Mouse (Mus musculus): ENCODE data around the gene Hsd11b2.

Hsd11b2 gene

DNA sequence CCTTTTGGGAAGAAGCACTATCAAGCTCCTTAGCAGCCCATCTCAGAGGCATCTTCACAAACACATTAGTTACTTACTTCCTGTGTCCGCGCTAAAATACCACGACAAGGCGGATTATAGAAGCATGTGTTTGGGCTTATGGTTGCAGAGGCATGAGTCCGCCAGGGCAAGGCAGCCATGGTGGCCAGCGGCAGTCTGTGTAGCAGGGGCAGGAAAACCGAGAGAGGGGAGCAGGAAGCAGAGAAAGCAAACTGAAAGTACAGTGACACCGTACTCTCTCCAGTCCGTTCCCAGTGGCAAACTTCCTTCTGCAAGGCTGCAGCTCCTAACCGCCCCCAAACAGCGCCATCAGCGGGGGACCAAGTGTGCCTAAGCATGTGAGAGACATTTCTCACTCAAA is 18.8 kb upstream of the Hsd11b2 start:
- no peak for TF ChIP-seq GATA4 (IDR thresholded peaks at IDR 0.05; ENCODE audit: insufficient replicate concordance, low read length)

DNA sequence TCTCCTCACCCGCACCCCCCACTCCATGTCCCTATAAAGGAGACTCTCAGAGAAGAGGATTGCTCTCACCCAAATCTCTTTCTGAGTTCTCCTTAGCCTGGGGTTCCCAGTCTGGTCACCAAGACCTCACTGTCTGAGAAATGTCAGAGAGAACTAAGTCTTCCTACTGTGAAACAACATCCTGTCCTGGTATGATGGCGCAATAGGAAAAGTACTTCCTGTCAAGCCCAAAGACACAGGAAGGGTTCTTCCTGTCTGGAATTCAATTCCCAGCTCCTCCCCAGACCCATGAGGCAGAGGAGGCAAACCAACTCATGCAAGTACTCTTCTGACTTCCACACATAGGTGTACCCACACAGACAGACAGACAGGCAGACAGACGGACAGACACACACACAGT is 13.9 kb upstream of the Hsd11b2 start:
- no peak for TF ChIP-seq GATA4 (IDR thresholded peaks at IDR 0.05; ENCODE audit: insufficient replicate concordance, low read length)

DNA sequence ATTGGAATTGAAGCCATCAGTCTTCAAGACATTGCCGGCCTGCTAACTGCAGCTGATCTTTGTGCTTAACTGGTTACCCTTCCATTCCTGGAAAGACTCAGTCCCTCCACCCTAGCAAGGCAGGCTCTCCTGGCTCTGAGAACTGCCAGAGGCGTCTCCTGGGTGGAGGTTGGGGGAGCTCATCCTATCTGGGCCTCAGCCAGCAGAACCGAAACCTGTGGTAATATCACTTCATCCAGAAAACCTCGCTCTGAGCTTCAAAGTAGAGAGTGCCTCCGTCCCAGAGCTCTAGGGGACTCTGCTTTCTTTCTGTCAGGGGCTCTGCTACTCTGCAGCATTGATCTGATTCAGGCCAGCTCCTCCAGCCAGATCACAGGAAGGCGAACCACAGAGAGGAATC is 11.6 kb upstream of the Hsd11b2 start:
- no peak for TF ChIP-seq GATA4 (IDR thresholded peaks at IDR 0.05; ENCODE audit: insufficient replicate concordance, low read length)

DNA sequence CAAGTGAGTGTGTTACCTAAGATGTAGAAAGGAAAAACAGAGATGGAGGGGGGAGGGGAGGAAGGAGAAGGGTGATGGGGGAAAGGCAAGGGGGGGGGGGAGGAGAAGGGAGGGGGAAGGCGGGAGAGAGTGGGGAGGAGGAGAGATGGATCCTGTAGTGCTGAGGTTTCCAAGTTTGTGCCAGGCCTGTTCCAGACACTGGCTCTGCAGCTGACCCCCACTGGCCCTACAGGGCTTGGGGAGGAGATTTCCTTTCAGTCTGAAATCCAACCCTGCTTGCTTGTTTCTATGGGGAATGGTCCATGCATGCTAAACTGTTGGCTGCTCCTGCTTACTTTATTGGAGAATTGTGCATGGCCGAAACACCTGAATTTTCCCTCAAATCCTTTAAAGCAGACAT is 9.8 kb upstream of the Hsd11b2 start:
- no peak for TF ChIP-seq GATA4 (IDR thresholded peaks at IDR 0.05; ENCODE audit: insufficient replicate concordance, low read length)

DNA sequence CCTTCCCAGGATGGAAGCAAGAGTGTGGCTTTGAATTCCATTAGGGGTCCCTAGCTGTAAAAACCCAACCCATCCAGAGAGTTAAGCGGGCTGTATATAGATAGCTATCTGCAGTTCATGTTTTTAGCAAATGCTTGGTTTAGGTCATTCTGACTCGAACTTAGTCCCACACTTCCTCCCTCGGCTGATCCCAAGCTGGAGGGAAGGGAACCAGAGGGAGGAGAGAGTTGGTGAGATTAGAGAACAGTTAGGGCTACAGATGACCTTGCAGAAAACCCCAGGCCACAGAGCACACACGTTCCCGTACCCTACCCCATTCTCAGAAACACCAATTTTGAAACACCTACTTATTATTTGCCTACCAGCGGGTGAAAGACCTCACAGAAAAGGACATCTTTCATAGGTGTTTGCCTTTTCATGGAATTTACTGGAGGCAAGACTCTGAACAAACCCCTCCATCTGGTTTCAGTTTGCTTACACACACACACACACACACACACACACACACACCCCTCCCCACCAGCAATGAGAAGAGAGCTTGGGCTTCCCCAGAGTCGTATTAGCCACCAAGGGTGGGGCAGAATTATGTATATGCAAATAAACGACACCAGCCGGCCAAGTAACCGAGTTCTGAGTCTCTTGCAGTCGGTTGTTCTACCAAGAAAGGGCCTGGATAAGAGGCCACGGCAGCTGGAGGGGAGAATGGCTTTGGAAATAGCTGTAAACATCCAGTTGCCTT is 8.4 kb upstream of the Hsd11b2 start:
- TF ChIP-seq GATA4 (IDR thresholded peaks at IDR 0.05; ENCODE audit: insufficient replicate concordance, low read length) = no peak

DNA sequence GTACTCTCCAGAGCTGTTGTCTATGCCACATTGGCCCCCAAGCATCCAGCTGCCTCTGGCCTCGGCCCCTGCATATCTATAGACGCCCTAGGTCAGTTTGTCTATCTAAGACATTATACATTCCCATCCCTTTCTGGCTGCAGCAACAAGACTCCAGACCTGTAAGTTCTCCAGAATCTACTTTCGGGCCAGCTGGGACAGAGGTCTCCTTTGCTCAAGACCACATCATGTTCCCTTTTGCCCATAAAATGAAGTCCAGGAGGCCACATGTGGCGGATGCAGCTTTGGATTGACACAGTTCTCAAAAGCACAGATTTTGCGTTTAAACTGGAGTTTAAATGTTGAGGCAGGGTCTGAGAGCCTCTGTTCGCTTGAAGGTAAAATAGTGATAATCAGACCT is 4.4 kb upstream of the Hsd11b2 start:
- no peak for TF ChIP-seq GATA4 (IDR thresholded peaks at IDR 0.05; ENCODE audit: insufficient replicate concordance, low read length)

DNA sequence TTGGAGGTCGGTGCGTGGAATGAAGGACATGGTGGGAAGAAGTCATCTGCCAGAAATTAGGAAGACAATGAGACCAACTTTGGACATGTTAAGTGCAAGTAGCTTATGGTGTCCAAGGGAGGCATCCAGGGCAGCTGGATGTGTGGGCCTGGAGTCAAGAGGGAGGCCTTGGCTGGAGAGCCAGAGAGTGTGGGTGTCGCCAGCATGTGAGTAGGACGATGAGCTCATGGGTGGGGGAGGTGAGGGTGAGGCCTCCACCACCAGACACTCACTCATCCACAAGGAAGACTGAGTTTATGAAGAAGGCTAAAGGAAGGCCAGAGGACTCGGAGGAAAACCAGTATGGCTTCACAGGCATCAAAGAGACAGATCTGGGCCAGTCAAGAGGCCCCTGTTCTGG is 3.9 kb upstream of the Hsd11b2 start:
- TF ChIP-seq GATA4 (IDR thresholded peaks at IDR 0.05; ENCODE audit: insufficient replicate concordance, low read length) = no peak

DNA sequence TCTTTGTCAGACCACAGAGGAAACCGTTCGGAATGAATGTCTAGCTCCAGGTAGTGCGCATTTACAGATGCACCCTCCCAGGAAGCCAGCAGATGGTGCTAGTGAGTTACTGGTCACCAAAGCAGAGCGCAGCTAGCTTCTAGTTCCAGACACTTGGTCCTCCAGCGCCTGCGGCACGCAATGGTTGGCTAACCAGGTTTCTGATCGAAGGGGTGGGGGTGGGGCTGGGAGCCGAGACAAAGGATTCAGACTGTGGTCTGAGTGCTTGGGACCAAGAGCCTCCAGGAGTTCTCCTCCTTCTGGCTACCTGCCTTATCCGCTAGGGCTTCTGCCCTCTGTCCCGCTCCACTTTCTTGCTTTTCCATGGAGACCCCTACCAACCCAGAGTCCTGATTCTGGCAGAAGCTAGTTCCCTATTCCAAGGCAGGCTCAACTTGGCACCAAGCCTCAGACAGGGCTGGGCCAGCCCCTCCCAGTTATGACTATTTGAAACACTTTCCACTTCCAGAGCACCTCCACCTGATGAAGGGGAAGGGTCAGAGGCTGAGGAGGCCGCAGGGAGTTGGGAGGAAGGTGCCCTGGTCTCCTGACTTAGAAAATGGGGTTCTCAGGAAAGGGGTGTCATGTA is 2.4 kb upstream of the Hsd11b2 start:
- TF ChIP-seq GATA4 (IDR thresholded peaks at IDR 0.05; ENCODE audit: insufficient replicate concordance, low read length) = no peak

DNA sequence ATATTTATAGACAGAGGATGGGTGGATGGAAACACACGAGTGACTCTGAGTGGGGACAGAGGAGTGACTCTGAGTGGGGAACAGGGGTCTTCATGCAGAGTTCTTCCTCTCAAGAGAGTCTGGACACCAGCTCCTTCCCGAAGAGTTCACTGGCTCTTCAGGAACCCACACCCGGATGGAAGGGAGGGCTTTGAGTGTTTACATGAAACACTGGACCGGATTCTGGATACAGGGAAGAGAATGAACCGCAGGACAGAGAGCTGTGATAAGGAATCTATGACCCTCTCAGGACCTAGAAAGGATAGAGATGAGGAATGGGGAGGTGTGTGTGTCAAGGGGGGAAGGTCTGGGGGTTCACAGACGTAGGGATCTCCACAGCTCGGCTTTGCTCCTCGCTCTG is 1.2 kb upstream of the Hsd11b2 start:
- no peak for TF ChIP-seq GATA4 (IDR thresholded peaks at IDR 0.05; ENCODE audit: insufficient replicate concordance, low read length)

DNA sequence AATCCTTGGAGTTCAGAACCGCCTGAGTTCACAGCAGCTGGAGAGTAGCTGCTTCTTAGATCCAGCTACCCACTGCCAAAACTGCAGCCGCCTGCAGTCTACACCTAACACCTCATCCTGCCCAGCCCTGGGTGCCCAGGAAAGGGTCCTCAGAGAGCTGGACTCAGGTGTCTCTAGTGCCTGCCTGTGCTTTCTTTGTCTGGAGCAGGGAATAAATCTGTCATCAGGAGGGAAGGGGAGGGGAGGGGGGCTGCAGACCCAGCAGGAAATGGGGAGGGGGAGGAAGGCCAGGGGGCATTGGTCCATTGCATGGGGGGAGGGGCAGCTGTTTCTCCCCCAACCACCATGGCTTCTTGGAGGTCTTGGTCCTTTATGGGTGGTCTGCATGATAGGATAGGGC is 1.0 kb downstream of the Hsd11b2 start:
- TF ChIP-seq GATA4 (IDR thresholded peaks at IDR 0.05; ENCODE audit: insufficient replicate concordance, low read length) = no peak

DNA sequence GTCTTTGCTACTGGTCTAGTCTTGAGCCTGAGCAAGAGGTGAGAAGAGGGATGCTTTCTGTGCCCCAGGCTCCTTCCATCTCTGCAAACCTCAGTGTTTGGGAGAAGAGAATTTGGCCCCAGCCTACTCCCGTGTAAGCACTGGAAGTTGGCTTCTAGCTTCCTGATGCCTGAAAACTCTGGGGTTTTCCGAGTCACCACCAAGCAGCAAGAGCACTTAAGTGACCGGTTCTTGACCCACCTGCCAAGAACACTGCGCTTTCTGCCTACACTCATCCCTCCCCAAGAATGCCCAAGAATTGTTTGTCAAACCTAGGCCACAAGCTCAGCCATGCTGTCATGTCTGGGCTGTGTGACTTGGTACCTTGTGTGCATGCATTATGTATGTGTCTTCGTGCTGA is 2.0 kb downstream of the Hsd11b2 start:
- no peak for TF ChIP-seq GATA4 (IDR thresholded peaks at IDR 0.05; ENCODE audit: insufficient replicate concordance, low read length)

DNA sequence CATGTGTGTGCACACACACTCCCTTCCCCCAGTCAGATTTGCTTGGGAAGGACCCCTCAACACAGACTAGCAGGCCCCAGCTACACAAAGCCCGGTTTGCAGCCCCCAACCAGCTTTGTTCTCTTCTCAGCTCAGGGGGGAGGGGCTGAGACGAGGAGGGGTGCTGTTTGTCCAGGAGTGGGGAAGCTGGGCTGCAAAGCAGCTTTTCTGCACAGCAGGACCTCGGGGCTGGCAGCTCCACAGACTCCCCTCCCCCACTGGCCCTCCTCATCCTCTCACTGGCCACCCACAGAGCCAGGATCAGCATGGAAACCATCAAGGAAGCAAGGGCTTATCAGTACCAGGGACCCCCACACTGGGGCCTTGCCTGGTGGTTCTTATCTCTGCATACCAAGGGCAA is 2.5 kb downstream of the Hsd11b2 start:
- no peak for TF ChIP-seq GATA4 (IDR thresholded peaks at IDR 0.05; ENCODE audit: insufficient replicate concordance, low read length)

DNA sequence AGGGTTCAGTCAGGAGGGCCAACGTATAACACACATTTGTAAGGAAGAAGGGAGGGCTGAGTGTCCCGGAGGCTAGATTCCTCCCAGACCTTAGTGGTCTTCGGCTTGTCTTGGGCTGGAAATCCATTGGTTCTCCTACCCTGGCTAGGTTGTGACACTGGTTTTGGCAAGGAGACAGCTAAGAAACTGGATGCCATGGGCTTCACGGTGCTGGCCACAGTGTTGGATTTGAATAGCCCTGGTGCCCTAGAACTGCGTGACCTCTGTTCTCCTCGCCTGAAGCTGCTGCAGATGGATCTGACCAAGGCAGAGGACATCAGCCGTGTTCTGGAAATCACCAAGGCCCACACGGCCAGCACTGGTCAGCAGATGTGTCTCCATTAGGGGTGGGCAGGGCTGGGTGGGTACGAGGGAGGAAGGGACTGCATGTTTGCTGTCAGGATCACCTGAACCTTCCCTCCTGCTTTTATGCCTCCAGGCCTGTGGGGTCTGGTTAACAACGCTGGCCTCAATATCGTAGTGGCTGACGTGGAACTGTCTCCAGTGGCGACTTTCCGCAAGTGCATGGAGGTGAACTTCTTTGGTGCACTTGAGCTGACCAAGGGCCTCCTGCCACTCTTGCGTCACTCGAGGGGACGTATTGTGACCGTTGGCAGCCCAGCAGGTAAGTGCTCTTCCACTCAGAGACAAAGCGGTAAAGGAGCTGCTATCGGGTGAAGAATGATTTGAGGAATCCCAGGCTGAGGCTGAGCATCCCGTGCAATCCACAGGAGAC is 3.6 kb downstream of the Hsd11b2 start:
- TF ChIP-seq GATA4 (IDR thresholded peaks at IDR 0.05; ENCODE audit: insufficient replicate concordance, low read length) = no peak

DNA sequence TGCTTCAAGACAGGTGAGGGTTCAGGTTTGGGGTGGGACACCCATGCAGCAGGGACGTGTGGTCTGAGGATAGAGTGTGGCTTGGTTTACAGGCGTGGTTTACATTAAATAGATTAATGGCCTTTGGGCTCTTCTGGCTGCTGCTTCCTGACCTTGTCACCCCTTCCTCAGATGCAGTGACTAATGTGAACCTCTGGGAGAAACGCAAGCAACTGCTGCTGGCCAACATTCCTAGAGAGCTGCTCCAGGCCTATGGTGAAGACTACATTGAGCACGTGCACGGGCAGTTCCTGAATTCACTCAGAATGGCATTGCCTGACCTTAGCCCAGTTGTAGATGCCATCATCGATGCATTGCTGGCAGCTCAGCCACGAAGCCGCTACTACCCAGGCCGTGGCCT is 4.3 kb downstream of the Hsd11b2 start:
- no peak for TF ChIP-seq GATA4 (IDR thresholded peaks at IDR 0.05; ENCODE audit: insufficient replicate concordance, low read length)

DNA sequence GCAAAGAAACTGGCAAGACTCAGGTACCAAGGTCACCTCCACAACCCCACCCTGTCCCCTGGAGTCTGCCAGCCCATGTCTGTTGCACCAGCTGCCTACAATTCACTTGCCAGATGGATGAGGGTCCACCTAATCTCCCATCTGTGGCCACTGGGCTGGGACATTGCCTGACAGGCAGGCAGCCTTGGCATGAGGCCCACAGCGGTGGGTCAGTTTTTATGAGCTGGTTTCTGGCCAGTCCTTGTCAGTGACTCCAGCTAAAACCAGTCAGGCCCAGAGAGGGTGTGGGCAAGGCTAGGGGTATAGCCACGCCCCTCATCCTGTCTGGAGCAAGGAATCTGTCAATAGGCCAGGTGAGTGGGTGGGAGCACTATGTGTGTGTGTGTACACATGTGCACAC is 8.6 kb downstream of the Hsd11b2 start:
- TF ChIP-seq GATA4 (IDR thresholded peaks at IDR 0.05; ENCODE audit: insufficient replicate concordance, low read length) = no peak

DNA sequence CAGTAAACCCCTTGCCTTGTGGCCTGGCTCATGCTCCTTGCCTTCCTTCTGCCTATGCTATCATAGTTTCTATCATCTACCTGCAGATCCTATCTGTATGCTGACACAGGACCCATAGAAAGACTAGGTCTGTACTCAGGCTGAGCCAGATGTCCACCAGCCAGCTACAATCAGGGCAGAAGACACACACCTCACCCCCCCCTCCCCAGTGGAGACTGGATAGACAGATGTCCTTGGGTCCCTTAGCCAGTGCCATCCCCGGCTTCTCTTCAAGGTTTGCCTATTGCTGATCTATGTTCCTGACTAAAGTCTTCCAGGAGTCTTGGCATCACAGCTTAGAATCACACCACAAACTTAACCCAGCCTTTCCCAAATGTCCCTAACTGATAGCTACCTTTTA is 9.7 kb downstream of the Hsd11b2 start:
- TF ChIP-seq GATA4 (IDR thresholded peaks at IDR 0.05; ENCODE audit: insufficient replicate concordance, low read length) = no peak
